Mouse (Mus musculus) neutrophil, adult 65 days (primary cell): ENCODE results near the gene Cd209c. TPM values are rescaled to one million over a fixed set of nuclear protein-coding genes. Genes with fewer than 3 reads are reported as not detected.

Source experiments
- total RNA-seq: library from RNA; stranded (reverse); gene quantifications from 2 replicates; pipeline ENCODE4 v1.2.4, GENCODE M21; 2023

The Cd209c gene
- 1.1 TPM in 1 of 2 replicates, not detected in the other for total RNA-seq

DNA sequence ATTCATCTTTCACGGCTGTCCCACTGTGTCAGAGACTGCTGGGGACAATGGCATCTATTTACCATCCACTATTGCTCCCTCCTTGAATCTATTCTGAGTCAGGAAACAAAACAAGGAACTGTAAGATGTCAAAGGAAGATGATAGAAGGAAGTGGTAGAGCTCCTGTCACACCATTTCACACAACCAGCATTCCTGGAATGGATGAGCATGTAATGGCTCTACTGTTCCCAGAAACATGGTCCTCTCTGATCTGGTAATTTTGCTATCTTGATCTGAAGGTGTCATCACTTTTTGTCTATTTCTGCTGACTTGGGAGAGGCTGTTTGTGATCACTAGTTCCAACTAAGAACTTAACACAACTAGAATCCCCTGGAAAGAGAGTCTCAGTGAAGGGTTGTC, at the start of gene Cd209c:
Cd209c (minus strand) TSS at position 101 of the 400 bp plus-strand sequence.

GRCm38 (mm10) chr8:3926744-3927143, 27.8 kb downstream of the Cd209c start, which contains the start of gene Cd209b:
Cd209b (minus strand) TSS chr8:3926844.

Other genes with a start within 250 kb of the Cd209c start
- gene Clec4g, start 234.1 kb downstream of the Cd209c start, total RNA-seq = not detected in 2 replicates
- gene Cd209a, start 205.8 kb downstream of the Cd209c start, total RNA-seq = 2.9 and 4.1 TPM in 2 replicates
- gene Cd209e, start 100.4 kb downstream of the Cd209c start, total RNA-seq = not detected in 2 replicates
- gene Cd209d, start 76.2 kb downstream of the Cd209c start, total RNA-seq = not detected in 2 replicates
- gene Cd209b, start 27.9 kb downstream of the Cd209c start, total RNA-seq = not detected in 2 replicates
- not detected in 2 replicates for gene Cd209f, start 151.1 kb upstream of the Cd209c start, total RNA-seq
- gene Cd209g, start 179.4 kb upstream of the Cd209c start, total RNA-seq = not detected in 2 replicates
- 12.1 and 13.4 TPM in 2 replicates for gene Evi5l, start 211.8 kb upstream of the Cd209c start, total RNA-seq